Mouse (Mus musculus) thymus, postnatal 14 days (tissue): Measurements from ENCODE around the gene Erg28.

Experiments used
- DNase-seq: peaks from one replicate; pipeline ENCODE4 v3.0.0; 2021

The Erg28 gene

GRCm38 (mm10) chr12:85824438-85825264 is at the start of gene Erg28, which contains the start of gene Ttll5:
Erg28 (minus strand) TSS chr12:85824550.
Ttll5 (plus strand) TSS chr12:85824659.
- DNase-seq, result peak; percentile 94

GRCm38 (mm10) chr12:85869423-85869822 is 45.1 kb upstream of the Erg28 start:
- DNase-seq, result no peak

GRCm38 (mm10) chr12:85867125-85867524 is 42.8 kb upstream of the Erg28 start:
- DNase-seq, result peak; percentile 13

GRCm38 (mm10) chr12:85866624-85867023 is 42.3 kb upstream of the Erg28 start:
- no peak for DNase-seq

- DNase-seq, result no peak
These were observed 41.2 kb upstream of the Erg28 start for GRCm38 (mm10) chr12:85865526-85865925.

GRCm38 (mm10) chr12:85862514-85862913 is 38.2 kb upstream of the Erg28 start:
- no peak for DNase-seq

GRCm38 (mm10) chr12:85859511-85860189 is 35.3 kb upstream of the Erg28 start:
- no peak for DNase-seq

GRCm38 (mm10) chr12:85859111-85859510 is 34.8 kb upstream of the Erg28 start:
- DNase-seq, result no peak

- no peak for DNase-seq
These were observed 33.0 kb upstream of the Erg28 start for GRCm38 (mm10) chr12:85857300-85857699.

GRCm38 (mm10) chr12:85854271-85854670 is 29.9 kb upstream of the Erg28 start:
- DNase-seq, result no peak

GRCm38 (mm10) chr12:85853836-85854235 is 29.5 kb upstream of the Erg28 start:
- DNase-seq, result no peak

GRCm38 (mm10) chr12:85850661-85851060 is 26.3 kb upstream of the Erg28 start:
- no peak for DNase-seq

- DNase-seq, result peak; percentile 29
These were observed 24.0 kb upstream of the Erg28 start for GRCm38 (mm10) chr12:85848164-85848958.

- DNase-seq, result peak; percentile 58
These were observed 15.1 kb upstream of the Erg28 start for GRCm38 (mm10) chr12:85839371-85840000.

GRCm38 (mm10) chr12:85837765-85838164 is 13.4 kb upstream of the Erg28 start:
- DNase-seq, result no peak

- DNase-seq, result no peak
These were observed 10.2 kb upstream of the Erg28 start for GRCm38 (mm10) chr12:85834543-85834942.

GRCm38 (mm10) chr12:85830691-85831090 is 6.3 kb upstream of the Erg28 start:
- DNase-seq, result no peak

GRCm38 (mm10) chr12:85829866-85830265 is 5.5 kb upstream of the Erg28 start:
- no peak for DNase-seq

- no peak for DNase-seq
These were observed 4.5 kb upstream of the Erg28 start for GRCm38 (mm10) chr12:85828856-85829255.

- DNase-seq, result no peak
These were observed 1.5 kb upstream of the Erg28 start for GRCm38 (mm10) chr12:85825822-85826221.

GRCm38 (mm10) chr12:85825361-85825760 is 1.0 kb upstream of the Erg28 start:
- DNase-seq, result no peak

GRCm38 (mm10) chr12:85822051-85822450 is 2.3 kb downstream of the Erg28 start:
- no peak for DNase-seq

GRCm38 (mm10) chr12:85813599-85813998 is 10.8 kb downstream of the Erg28 start:
- no peak for DNase-seq
